Mouse (Mus musculus) liver, adult 2 months (tissue): ENCODE results near the gene Ppil2.

Experiments used
- CTCF ChIP-seq: fragments of 200-500 bp; IDR thresholded peaks from 2 replicates; pipeline ENCODE4 v1.5.1; 2011; ENCODE audit warnings: low read depth, low read length, control low read depth
- POLR2A ChIP-seq: fragments of 200-500 bp; IDR thresholded peaks from 2 replicates; pipeline ENCODE4 v1.6.1; 2011; ENCODE audit warnings: low read length, control low read depth; ENCODE audit not compliant: insufficient read depth; ENCODE audit errors: extremely low read depth

GRCm38 (mm10) chr16:17044320-17044719 is 66.7 kb downstream of the Ppil2 start:
- TF ChIP-seq CTCF, result no peak
- TF ChIP-seq POLR2A, result no peak
